Mouse (Mus musculus): ENCODE measurements around the gene 1700001C19Rik. TPM values are rescaled to one million over a fixed set of nuclear protein-coding genes. Genes with fewer than 3 reads are reported as not detected.
"Not testable (repeated sequence)": the region's sequence is repeated elsewhere in the genome, so short reads cannot be mapped to it uniquely, and the experiment has no call there.

Gene 1700001C19Rik
- total RNA-seq, 2 experiments from 2014 or later: not detected

DNA sequence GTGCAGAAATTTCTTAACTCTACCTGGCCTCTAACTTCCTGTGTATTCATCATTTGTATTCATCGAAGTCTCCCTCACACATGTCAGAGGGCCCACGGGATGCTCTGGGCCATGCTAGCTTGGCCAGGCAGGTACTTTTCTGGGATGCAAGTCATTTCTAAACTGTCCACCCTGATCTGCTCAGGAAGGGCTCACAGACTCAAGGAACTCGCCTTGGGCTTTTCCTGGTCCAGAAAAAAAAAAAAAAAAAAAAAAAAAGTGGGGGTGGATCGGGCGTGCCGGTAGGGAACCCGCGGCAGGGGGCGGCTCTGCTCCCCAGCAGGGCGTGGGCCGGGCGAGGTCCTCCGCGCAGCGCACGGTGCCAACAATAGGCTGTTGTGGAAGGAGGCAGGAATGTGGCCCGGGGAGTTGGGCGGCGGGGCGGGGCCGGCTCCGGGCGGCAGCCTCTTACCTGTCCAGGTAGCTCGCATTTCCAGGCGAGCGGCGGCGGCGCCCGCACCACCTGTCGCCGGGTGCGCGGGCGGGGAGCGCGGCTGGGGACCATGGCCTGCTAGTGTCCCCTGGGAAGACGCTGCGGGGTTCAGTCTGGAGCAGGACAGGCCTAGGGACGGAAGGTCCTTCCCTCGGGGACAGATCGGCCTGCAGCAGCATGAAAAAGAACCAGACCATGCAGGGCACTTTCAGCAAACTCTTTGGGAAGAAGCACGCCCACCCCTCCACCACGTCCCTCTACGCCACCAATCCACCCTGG lies 845 bp downstream of the 1700001C19Rik start, which contains the start of gene AI661453:
TSS of gene AI661453 (plus strand) at position 460 of the 751 bp plus-strand sequence.
- DNase-seq: peak; percentile 11 to 30

DNA sequence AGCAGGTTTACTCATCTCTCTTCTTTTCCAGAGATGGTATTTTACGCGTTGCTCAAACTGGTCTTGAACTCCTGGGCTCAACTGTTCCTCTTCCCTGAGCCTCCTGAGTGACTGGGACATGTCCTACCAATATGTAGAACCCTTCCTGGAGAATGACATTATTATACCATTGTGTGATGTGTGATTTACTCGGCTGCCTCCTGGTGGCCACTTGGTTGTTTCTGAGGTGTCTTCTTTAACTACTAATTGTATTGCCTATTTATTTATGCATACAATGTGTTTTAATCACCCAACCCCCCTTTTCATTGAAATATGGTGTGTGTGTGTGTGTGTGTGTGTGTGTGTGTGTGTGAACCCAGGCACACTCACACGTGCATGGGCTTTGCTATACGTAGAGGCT lies 6.4 kb downstream of the 1700001C19Rik start:
- no peak for DNase-seq

DNA sequence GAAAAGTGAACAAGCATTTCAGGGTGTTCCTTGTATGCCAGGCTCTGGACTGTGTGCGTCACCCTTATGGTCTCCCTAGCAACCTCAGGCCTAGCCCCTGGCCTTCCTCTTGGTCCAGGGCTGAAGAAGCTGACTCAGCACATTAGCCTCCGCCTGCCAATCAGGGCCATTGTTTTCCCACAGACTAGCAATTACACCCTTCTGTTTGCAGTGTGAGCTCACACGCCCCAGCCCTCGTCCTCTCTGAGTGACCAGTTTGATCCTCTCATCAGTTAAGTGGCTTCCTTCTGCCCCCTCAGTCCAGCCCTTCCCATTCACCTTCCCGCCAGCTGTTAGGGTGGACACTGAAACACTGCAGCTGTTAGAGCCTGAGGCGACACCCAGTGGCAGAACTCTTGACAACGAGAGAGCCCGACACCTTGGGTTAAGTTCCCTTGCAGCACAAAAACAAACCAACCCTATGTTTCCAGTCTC lies 8.3 kb downstream of the 1700001C19Rik start:
- DNase-seq: peak; percentile 46 to 63

DNA sequence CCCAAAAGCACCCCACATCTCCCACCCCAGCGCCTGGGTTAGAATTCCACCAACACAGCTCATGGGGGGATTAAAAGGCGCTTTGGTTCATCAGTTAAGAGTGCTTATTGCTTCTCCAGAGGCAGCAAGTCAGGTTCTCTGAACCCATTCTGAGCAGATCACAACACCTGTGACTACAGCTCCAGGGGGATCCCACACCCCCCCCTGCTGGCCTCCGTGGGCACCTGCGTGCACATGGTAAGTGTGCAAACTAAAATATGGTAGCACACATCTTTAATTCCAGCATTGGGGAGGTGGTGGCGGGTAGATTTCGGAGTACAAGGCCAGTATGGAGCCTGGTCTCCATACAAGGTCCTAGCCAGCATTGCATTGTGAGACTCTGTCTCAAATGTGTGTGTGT lies 9.9 kb downstream of the 1700001C19Rik start:
- no peak for DNase-seq

DNA sequence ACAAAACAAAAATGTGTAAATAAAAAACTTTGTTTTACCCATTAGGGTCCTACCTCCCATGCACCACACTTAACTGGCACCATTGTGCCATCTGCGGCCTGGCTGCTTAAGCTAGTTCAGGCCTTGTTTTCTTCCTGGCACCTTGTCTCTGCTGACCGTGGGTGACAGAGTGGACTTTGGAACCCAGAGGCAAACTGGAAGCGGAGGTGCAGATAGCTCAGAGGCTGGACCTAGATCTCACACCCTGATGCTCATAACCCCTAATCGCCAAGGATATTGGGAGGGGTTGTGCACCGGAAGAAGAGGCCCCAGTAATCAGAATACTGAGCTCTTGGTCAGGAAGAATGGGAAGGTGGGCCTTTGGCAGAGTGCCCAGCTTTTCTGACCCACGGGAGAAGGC lies 13.0 kb downstream of the 1700001C19Rik start:
- DNase-seq: no peak

DNA sequence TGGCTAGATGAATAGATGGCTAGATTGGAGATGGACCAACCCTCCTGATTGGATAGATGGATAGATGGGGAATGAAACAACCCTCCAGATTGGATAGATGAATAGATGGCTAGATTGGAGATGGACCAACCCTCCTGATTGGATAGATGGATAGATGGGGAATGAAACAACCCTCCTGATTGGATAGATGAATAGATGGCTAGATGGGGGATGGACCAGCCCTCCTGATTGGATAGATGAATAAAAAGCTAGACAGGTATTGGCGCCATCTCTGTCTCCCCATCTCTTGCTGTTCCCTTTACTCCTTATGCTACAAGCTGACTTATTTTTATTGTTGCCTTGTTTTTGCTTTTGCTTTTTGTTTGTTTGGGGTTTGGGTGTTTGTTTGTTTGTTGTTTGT lies 14.6 kb downstream of the 1700001C19Rik start:
- DNase-seq: not testable (repeated sequence)

DNA sequence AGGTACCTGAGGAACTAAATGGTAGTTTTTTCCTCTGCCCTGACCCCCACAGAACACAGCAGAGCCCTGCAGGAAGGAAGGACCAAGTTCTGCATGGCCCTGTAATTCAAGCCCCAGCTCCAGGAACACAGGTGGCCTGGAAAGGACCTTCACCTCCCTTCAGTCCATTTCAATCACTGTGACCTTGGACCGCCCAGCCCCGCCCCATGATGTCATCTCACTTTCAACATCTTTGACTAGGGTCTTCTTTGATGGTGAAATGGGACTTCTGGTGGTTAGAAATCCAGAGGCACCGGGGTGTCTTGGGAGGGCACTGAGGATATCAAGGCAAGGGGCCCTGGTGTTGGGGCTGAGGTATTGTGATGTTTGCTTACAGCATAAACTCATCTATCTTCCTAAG lies 15.6 kb downstream of the 1700001C19Rik start:
- peak in 1 of 2 experiments; percentile 33 for DNase-seq

DNA sequence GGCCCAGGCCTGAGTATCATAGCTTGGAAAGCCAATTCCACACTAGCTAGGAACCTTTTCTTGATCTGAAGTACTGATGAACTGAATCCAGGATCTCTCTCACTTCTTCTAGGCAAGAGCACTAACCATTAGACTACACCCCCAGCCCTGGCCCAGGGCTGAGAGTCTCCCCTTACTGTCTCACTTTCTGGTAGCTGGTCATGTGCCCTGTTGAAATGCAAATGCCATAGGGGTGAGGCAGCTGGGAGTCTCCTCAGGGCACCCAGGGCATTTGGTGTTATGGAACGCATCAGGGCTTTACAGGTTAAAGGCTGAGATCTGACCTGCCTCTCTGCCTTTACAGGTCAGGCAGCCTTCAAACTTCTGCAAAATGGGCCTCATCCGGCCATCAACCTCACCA lies 17.0 kb downstream of the 1700001C19Rik start:
- no peak for DNase-seq

DNA sequence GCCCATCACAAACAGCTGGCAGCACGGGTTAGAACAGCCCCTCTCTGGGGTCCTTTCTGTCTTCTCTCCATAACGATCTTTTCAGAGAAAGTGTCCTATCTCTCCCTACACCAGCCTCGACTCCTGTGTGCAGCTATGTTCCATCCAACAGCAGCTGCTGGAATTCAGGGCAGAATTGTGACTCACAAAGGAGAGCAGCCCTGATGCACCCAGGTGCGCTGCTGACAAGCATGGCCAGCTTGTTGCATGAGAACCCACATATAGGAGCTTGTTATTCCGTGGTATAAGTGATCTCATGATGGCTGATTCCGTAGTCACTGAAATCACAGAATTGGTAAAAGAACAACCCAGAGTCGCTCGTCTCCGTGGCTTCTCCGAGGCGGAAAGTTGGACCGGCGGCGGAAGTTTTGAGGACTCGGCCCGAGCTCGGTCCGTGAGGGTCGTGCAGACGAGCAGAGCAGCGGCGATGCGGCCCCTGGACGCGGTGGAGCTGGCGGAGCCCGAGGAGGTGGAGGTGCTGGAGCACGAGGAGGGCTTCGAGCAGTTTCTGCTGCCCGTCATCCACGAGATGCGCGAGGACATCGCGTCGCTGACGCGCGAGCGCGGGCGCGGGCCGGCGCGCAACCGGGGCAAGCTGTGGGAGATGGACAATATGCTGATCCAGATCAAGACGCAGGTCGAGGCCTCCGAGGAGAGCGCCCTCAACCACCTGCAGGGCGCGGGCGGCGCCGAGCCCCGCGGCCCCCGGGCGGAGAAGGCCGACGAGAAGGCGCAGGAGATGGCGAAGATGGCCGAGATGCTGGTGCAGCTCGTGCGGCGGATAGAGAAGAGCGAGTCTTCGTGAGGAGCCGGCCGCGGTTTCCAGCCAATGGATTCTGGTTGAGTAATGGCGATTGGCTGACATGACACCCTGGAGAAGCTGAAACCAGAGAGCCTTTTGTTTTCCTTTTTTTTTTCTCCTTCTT lies 27.0 kb downstream of the 1700001C19Rik start:
- DNase-seq: not testable (repeated sequence)

DNA sequence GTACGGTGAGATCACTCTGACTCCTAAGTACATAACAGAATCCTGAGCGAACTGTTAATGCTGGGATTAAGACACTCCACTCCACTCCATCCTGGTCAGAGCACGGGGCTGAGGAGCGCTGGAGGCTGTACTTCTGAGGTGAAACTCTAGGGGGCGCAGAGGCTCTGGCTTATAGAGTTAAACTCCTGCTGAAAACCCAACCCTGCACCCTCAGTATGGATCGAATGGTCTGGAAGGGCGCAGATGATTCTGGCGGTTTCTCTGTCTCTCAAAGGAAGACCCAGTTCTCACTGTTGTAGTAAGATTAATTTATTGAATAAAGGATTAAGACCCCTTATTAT lies 28.6 kb downstream of the 1700001C19Rik start:
- peak; percentile 75 to 77 for DNase-seq

DNA sequence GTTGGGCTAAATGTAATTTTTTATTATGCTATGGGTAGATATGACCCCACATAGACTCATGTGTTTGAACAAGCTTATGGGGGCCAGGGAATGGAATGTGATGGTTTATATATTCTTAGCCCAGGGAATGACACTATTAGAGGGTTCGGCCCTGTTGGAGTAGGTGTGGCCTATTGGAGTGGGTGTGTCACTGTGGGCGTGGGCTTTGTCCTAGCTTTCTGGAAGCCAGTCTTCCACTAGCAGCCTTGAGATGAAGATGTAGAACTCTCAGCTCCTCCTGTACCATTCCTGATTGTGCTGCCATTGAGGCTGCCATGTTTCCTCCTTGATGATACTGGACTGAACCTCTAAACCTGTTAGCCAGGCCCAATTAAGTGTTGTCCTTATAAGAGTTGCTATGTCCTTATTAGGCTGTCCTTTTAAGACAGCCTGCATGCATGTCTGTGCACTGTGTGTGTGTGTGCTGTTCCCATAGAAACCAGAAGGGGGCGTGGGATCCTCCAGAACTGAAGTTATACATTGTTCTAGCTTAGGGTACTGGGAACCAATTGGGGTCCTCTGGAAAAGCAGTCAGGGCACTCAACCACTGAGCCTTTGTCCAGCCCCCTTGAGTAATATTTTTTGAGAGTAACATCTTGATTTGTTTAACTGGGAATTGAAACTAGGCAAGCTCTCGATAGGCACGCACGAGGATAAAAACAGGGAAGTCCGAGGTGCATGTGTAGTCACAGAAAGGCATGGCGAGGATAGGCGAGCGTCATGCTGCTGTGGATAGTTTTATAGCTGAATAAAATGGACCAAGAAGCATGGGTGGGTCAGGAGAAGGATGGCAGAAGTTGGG lies 29.2 kb downstream of the 1700001C19Rik start:
- no peak for DNase-seq

DNA sequence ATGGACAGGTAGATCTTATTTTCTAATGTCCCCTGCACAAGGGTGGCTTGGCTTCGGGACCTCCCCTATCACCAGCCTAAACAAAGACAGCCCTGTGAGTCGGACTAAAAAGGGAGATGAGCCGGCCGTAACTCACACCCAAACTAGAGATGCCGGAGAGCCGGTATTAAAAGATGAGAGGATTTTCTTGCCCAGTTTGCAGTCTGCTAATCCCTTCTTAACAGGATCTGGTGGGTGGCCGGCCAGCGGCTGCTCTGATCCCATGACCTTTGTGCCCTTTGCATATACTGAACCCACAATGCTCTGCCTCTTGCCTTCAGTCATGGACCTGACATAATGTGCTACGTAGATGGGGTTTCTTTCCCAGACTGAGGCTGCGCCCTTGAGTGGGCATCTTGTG lies 36.7 kb downstream of the 1700001C19Rik start, which contains the start of gene Guca1a:
TSS of gene Guca1a (minus strand) at position 134 of the 400 bp plus-strand sequence.
- DNase-seq: no peak

DNA sequence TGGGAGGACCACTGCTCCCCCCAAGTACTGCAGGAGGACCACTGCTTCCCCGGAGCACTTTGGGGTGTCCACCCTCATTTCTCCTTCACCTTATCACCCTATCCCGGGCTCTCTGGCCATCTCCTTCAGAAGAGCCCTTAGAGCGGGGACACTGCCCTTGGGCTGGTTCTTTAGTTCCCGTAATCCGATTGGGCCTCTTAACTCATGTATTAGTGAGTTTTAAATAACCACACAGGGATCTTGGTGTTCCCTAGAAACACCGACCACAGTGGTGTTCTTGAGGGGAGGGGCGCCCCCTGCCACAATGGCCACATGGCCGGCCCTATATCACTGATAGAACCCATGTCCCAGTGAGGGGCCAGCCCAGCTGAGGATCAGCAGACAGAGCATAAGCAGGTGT lies 38.1 kb downstream of the 1700001C19Rik start:
- DNase-seq: no peak

DNA sequence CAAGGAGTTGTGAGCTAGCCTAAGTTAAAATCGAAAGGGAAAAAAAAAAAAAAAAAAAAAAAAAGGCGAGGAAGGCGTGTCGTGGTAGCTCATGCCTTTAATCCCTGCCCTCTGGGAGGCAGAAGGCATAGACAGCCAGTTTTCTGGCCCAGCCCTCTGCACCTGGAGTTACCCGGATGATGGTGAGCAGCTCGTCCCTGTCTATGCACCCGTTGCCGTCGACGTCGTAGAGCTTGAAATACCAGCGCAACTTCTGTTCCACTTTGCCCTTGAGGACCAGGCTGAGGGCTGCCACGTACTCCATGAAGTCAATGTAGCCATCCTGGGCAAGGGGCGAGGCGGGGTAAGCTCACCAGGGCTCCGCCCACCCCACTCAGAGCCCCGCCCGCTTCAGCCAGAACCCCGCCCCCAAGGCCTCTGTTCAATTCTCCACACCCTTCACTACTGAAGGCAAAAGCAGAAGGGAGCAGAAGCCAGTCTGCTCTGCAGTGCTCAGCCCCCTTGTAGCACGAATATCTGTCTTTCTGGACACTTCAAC lies 41.7 kb downstream of the 1700001C19Rik start:
- peak; percentile 65 to 77 for DNase-seq

DNA sequence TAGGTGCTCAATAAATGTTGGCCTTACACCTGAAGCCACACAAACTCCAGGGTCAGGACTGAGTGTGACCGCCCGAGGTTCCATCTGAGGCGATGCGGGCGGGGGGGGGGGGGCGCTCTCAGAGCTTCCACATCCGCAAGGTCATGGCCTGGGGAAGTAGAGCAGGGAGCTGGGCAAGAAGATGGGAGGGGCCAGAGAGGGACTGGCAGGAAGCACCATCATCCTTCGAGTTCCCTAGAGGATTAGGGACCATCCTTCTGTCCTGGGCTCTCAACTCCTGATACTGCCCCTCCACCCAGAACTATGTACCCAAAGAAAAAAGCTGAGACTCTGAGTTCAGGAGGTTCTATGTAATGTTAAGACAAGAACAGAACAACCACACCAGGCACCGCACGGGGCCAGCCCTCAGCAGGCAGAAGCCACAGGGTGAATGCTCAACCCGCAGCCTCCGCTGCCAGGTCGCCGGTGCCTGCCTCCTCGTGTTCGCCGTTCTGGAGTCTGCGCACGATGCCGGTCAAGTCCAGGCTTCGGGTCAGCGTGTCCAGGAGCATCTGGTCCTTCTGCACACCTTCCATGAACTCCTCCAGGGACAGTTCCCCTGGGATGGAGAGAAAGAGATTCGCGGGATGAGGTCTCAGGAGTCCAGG lies 42.8 kb downstream of the 1700001C19Rik start:
- DNase-seq: peak; percentile 46 to 47

DNA sequence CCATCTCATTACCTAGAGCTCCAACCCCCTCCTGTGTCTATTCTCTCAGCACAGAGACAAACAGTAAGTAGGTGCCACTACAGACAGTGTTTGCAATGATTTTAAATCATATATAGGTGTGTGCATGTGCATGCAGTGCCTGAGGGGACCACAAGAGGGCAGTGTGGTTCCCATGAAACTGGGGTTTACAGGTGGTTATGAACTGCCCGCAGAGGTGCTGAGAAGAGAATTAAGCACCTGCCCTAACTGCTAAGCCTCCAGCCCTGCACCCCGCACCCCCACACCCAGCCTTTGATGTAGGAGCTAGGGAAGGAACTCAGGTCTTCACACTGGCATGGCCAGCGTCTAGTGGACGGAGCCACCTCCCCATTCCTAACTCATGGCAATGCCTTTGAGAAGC lies 50.5 kb downstream of the 1700001C19Rik start:
- peak; percentile 54 to 63 for DNase-seq

DNA sequence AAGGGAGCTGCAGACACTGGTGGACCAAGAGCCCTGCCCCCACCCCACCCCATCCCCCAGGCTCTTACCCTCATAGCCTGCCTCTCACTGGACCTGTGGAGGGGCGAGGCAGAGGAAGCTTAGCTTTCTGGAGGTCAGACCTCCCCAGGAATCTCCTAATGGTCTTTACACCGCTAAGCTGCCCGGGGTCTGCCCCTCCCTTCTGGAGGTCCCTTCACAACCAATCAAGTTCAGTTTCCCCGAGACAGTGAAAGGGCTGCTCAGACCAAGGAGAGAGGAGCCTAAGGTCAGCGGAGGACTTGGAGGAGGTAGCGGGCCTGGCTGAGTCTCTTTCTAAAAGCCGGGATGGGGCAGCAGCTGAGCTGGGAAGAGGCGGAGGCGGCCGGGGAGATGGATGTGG lies 52.0 kb downstream of the 1700001C19Rik start, which contains the start of gene Guca1b:
TSS of gene Guca1b (plus strand) at position 249 of the 400 bp plus-strand sequence.
- DNase-seq: no peak

DNA sequence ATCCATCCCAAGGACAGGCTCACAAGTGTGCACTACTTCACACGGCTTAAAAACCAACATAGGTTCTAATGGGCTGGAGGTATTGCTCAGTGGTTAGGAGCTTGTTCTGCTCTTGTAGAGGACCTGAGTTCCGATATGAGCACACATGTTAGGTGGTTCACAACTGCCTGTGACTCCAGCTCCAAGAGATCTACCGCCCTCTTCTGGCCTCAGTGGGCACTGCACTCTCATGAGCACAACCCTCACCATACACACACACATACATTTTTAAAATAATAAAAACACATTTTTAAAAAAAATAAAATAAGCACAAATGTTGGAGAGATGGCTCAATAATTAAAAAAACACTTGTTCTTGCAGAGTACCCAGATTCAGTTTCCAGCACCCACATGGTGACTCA lies 53.1 kb downstream of the 1700001C19Rik start:
- DNase-seq: no peak

DNA sequence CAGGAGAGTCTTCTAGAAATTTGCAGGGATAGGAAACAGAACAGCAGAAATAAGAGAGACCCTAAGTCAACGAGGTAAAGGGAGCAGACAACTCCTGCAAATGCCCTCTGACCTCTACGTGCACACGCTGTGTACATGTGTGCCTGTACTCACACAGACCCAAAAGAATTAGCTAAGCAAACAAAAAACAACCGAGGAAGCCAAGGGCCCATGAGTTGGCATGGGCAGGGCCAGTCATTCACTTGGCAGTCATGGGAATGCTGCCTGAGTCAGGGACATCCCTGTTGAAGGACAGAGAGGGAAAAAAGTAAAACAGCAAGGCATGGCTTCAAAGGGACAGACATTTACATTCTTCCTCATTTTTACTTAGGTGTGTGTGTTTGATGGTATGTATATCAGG lies 53.9 kb downstream of the 1700001C19Rik start:
- DNase-seq: peak; percentile 51 to 57

DNA sequence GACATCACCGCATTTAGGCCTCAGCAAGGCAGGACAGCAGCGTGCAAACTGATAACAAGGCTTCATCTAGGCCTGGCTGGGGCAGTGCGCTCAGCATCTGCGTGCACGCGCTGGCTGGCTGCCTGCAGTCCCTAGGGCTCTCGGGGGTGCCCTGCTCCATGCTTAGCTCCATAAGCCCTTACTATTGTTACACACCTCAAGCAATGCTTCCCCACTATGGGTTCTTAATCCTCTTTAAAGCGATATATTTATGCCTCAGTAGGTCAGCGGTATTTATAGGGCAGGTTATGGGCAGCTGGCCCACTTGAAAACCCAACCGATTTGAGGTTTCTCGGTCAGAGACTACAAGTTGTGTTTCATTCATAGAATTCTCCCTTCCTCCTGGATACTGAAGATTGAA lies 55.3 kb downstream of the 1700001C19Rik start:
- DNase-seq: no peak

DNA sequence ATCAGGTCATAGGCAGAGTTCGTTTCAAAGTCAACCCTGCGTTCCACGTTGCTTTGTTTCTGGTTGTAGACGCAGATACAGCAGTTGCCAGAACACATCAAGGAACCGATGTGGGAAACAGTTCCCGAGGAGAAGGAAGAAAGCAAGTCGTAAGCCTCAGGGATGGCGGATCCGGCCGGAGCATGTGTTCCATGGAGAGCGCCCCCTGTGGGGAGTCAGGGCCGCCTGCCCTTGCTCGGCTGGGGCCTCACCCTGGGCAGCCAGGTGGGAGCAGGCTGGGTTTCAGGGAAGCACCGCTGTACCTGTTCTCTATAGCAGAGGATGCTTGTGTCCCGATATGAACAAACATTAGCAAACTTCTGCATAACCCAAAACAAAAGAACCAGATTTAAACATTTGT lies 59.0 kb downstream of the 1700001C19Rik start:
- DNase-seq: no peak
